Mouse (Mus musculus) cerebellum, adult 11-12 months (tissue): ENCODE measurements around the gene Gm21976.

Source experiments
- DNase-seq: peaks from one replicate; pipeline ENCODE4 v3.0.0; 2022

The Gm21976 gene

DNA sequence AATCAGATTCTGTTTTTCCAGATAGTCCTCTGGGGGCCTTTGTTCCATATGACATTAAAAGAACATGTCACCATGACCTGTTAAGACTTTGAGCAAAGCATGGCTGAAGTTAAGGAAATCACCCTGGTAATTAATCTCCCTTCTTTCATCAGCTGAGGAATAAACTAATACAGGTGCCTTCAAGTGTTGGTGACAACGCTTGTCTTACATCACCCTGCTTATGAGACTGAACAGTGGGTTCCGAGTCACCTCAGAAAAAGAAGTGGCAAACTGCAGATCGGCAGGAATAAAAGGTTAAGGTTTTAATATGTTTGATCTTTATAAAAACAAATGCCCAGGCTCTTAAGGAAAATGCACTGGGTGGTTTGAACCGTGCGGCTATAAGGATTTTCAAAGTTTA, at the start of gene Gm21976:
Gm21976 (plus strand) TSS at position 202 of the 400 bp plus-strand sequence.
- no peak for DNase-seq

DNA sequence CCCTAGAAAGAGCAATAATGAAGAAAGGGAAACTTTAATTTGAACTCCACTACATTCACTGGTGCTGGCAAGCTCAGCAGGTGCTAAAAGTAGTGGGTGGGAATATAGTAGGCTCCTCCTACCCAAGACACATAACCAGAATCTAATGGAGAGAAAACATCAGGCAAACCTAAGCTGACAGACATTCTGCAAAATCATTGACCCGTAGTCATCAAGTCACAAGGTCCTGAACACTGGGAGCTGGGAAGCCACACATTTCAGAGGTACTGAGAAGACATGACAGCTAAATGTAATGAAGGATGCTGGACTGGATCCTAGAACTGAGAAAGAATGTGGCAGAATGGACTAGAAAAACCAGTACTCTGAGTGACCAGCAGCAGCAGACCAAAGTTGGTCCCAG, 49.2 kb upstream of the Gm21976 start:
- no peak for DNase-seq

DNA sequence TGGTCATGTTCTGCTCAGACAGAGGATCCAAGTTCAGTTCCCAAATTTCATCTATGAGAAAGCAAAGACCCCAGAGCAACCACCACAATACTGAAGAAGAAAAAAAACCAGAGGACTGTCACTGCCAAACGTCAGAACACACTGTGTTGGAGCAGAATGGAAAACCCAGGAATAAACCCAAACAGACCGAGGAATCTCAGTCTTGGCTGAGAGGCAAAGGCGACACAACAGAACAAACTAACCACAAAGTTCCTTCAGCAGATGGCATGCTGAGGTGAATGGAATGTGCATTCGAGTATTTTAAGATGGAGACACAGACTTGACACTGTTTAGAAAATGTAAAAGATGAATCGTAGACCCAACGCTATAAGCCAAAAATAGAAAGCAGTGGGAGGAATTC, 44.2 kb upstream of the Gm21976 start:
- DNase-seq = no peak

DNA sequence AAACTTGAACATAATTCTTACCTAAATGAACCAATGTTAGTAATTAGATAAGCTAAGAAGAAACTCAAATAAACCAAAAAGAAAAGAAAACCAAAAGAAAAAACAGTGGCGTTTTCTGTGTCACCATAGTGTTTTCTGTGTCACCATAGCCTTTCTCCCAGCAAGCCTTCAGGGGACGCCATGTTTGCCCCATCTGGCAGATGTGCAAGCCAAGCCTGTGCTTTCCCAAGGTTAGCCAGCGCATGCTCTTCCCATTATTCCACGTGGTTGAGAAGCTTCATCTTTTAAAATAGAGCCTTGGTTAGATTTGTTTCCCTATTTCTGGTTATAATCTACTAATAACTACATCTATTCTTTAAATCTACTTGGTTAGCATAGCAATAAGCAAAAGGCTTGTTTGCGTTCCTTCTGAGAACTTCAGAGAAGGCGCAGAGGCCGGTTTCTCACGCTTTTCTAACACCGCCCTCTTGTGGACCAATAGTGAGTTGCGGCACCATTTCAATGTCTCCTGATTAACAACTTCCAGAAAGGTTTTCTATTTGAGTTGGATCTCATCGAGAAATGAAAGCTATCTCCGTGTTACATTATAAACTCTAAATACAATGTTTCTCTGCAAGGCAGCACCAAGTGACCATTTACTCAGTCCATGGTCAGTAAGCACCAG, 39.6 kb upstream of the Gm21976 start:
- no peak for DNase-seq

DNA sequence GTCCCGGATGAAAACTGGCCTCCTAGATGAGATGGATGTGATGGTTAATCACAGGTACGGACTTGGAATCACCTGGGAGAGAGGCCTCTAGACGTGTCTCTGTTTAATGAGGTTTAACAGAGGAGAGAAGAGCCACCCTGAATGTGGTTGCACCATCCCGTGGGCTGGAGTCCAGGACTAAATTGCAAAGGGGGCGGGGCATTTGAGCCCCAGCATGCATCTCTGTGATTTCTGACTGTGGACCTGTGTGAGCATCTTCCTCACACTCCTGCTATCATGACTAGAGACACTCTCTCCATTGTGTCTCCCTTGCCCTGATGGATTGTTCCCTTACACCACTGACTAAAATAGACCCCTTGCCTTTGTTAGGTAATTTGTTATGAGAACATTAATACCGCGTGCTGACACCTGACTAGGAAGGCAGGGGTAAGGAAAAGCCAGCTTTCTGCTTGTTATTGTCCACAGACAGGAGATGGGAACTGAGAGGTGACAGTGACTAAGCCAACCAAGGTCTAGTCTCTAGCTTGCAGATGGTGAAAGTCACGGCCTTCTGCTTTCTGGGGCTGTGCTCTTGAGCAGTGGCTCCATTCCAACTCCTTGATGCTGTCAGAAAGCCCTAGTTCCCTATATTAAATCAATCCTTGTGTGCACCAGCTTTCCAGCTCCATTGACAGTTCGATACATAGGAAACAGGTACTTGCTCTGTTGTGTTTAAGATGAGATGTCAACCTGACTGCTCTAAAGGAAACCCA, 38.0 kb upstream of the Gm21976 start:
- DNase-seq = no peak

DNA sequence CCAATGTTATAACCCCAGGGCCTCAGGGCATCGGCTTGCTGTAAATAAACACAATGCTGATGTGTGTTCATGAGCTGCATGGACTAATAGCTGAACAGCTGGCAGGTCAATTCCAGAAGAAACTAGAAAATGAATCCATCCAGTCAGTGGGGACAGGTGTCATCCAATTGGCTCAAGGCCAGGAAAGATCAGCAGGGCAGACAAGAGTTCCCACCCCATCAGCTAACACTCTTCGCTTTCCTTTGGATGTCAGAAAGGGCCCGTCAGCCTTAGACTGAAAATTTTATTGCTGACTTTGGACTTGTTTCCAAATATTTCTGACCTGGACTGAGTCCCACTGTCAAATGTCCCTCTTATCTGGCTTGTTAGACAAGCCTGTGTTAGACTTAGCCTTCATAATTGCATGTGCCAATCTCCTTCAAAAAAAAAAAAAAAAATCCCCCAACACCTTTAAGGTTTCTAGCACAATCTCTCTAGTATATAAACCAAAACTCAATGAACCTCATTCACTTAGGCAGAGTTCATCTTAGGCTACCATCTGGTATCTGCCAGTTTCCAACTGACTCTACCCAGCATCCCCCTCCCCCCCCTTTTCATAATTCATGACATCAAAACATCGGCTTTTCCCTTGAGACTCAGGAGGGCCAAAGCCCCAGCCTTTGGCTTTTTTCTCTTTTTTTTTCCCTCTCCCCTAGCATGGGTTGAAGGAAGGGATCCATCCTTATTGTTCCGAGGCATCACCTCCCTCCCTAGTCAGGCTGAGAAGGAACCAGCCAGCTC, 34.9 kb upstream of the Gm21976 start:
- DNase-seq = no peak

DNA sequence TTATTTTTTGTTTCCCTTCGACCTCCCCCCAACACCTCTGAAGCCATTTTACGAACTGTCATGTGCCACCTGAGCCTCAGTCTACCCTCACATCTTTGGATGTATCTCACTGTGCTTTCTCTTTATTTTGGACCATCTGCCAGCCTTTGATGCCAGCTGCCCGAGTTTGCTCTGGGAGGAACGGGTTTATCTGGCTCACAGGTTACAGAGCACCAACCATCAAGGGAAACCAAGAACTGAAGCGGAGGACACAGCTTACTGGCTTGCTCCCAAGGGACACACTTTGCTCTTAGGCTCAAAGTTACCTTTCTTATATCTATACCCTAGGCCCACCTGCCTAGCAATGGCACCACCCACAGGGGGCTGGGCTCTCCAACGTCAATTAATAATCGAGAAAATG, 34.3 kb upstream of the Gm21976 start:
- DNase-seq = no peak

DNA sequence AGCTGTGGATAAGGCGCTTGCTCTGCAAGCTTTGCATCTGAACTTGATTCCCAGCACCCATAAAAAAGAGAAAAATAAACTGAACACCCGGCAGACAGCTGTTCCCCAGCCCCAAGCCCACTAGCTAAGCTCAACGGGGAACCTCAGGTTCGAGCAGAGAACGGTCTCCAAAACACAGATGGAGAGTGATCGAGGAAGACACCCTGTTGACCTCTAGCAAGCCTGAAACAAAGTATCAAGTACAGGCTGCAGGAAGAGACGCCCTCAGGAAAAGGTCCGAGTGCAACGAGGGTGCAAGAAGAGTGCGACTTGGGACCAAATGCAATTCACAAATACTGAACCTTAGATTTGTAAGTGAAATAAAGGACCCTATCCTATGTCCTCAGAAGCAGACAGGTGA, 30.1 kb upstream of the Gm21976 start:
- no peak for DNase-seq

DNA sequence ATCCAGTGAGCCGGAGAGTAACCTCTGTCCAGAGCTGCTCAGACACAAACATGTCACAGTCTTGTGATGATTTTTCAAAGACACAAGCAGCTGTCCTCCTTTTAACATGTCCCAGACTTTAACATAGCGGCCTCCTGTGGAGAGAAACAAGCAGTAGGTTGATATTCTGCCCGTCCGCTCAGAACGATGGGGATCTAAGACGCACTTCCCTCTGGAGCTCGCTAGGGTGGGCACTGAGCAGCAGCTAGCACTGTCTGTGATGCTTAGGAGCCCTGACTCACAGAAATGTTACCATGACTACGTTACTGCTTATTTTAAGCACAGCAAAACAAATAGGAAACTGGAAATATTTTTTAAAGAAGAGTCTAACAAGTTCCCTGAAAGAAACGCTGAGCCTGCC, 24.8 kb upstream of the Gm21976 start:
- DNase-seq = no peak

DNA sequence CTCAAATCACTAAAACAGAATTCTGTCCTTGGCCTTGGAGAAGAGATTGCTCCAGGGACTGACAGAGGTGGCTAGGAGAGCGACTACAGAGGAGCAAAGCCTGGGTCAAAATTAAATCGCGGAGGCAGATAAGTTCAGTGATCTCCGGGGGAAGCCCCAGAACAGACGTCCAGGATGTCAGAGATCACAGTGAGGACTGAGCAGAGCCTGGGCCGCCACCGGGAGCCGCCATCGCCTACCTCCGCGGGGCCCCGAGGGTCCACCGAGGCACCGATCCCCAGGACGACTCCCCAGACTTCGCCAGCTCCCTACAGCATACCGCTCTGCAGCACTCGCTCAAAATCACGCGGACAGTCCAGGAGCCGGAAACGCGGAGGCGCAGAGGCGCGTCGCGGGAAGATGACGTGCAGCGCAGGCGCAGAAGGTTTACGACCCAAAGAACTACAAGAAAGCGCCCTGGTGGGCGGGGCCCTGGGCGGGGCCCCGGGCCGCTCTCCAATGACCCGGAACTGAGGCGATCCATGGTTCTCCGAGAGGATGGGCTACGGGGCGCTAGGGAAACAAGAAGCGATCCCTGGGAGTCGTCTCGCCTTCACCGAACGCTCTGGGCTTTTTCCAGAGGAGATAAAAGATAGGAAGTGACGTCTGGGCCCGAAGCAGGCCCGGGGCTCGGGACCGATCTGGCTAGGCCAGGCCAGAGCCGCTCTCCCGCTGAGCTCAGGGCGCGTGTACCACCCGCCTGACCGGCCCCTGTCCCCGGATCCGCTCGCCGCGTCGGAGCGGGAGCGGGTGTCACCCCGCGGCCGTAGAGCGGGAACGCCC, 16.8 kb upstream of the Gm21976 start, which contains the start of the genes Utp15 and Ankra2:
Utp15 (minus strand) TSS at position 406 of the 822 bp plus-strand sequence.
Ankra2 (plus strand) TSS at position 439 of the 822 bp plus-strand sequence.
- peak; percentile 98 for DNase-seq

DNA sequence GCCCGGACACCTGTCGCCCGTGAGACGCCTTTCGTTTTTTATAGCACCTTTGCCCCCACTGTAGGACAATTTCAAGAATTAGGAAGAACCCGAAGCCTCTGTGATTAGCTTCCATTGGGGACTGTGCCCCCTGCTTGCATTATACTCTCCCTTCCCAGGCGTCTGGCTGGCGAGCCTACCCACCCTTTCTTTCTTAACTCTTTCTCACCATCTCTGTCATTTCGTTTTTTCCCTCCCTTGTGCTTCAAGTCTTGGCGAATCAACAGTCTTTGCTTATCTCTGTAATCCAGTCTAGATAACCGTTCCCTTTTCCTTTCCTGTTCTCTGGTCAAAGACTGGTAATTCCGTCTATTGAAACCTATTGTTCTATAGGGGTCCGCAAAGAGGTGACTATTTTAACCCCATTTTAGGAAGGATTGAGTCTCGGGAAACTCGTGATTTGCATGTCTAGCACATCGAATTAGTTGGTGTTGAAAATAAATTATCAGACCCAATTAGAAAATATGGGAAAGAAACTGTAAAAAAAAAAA, 16.2 kb upstream of the Gm21976 start:
- no peak for DNase-seq

DNA sequence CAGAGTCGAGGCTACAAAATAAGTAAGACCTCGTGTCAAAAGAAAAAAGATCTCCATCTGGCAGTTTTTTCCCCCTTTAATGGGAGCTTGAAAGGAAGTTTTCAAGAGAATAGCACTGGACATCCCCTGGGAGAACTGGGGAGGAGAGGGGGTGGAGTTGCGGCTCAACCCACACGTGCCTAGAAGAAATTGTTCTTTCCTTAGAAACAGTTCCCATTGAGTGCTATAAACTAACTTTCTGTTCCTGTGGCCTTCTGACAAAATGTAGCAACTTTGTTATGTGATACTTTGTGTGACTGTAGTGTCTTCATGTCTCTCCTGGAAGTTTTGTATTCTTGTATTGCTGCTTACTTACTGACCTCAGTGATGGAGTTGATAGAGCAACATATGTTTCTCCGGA, 15.6 kb upstream of the Gm21976 start:
- DNase-seq = no peak

DNA sequence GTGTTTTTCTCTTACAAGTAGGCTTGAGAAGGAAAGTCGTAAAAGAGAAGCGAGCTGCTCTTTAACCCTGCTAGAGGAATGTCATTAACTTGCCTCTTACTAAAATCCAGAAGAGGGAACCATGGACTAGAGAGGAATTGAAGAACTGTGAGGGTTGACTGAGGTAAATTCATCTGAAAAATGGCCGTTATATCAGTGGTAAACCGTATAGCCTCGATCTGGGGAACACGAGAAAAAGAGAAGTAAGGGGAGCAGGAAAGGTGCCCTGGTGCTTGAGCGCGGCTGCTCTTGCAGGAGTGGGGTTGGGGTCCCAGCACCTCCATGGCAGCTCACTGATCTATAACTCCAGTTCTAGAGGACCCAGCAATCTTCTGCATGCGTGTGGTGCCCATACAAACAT, 5.7 kb upstream of the Gm21976 start:
- no peak for DNase-seq

DNA sequence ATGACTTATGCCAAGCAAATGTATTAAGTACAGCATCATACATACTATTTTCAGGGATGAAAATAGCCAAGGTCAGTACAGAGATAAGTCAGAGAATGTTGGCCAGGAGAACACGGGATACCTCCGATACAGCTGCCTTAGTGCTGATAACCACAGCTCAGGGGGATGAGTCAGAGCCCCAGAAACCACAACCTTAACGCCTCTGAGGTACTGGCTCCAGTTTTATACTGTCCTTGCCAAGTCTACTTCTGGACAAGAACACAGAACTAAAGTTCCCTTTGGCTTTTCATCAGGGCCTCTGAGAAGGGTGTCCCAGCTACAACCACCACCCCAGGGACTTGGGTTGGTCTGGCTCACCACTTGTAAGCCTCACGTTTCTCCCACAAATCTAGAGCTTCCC, 4.0 kb upstream of the Gm21976 start:
- DNase-seq = no peak

DNA sequence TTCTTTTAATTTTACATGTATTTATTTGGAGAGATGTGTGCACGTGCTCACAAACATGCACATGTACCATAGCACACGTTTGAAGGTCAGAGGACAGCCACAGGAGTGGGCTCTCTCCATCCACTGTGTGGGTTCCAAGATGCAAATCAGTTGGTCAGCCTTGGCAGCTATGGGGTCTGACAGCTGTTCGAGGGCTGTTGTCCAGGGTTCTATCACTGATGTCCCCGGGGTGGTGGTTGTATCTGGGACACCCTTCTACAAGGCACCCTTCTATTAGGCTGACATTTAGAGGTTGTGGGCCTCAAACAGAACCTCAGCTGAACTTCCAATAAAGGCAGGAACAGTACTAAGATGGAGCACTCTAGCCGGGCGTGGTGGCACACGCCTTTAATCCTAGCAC, 3.4 kb upstream of the Gm21976 start:
- no peak for DNase-seq

DNA sequence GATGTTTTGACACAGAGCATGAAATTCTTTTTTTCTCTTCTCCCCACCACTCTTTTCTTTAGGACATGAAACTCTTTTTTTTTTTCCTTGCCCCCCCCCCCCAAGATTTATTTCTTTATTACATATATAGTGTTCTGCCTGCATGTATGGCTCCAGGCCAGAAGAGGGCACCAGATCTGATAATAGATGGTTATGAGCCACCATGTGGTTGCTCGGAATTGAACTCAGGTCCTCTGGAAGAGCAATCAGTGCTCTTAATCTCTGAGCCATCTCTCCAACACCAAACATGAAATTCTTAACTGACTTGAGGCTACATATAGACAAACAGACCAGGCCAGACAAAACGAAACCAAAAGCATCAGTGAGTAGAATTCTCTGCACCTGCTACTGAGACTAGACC, 2.2 kb upstream of the Gm21976 start:
- no peak for DNase-seq

DNA sequence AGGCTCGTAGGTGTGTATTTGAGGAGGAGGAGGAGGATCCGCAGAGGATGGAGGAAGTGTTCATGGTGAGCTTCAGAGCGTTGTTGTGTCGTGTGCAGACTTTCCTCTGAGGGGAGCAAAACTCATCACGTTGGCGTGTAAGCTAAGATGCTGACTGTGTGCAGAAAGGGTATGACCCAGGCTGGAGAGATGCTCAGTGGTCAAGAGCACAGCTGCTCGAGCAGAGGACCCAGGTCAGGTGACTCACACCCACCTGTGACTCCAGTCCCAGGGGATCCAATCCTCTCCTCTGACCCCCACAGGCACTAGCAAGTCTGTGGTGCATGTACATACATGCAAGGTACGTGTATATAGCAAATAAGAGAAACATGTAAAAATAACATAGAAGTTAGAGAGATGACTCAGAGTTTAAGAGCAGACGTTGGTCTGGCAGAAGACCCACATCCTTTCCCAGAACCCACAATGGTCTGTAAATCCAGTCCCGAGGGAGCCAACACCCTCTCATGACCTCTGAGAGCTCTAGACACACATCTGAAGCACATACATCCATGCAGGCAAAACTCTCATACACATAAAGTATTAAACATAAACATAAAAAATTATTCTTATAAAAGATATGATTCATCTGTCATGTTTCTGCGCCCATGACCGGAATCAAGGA, 1.4 kb downstream of the Gm21976 start:
- DNase-seq = no peak

DNA sequence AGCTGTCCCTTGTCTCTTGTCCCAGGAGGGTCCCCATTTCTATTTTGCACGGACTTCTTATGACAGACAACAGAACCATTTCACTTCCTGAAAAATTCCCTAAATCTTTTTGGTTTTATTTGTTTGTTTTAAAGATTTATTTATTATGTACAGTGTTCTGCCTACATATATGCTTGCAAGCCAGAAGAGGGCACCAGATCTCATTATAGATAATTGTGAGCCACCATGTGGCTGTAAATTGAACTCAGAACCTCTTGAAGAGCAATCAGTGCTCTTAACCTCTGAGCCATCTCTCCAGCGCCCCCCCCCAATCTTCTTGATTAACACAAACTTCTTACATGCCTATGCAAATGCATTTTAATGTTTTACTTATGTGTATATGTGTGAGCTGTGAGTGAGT, 11.0 kb downstream of the Gm21976 start:
- no peak for DNase-seq

DNA sequence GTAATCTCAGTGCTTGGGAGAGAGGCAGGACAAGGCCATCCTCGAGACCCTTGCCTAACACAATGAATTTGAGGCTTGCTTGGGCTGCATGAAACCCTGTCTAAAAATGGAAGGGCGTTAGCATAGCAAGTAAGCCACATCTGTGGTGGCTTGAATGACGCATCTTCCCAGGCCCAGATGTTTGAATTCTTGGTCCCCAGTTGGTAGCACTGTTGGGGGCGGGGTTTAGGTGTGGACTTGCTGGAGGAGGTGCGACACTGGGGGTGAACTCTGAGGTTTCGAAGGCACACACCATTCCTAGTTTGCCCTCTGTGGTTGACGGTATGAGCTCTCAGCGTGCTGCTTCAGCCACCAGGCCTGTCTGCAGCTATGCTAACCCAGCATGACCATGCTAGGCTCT, 12.0 kb downstream of the Gm21976 start:
- no peak for DNase-seq

DNA sequence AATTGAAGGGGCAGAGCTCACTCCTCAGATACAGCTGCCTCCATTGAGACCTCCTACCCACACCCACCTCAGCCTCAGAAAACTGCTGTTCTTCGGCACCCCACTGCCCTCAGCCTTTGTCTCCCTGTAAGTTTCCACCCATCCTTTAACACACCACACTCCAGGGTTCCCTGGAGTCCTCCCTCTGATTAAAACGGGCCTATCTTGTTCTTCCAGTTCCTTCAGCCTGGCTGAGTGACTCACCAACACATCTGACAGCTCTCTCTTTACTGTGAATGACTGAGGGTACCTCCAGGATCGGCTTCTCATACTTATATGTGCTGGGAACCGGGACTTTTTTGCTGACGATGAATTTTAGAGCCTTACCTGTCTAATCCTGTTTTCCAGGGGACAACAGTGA, 16.4 kb downstream of the Gm21976 start:
- DNase-seq = no peak

DNA sequence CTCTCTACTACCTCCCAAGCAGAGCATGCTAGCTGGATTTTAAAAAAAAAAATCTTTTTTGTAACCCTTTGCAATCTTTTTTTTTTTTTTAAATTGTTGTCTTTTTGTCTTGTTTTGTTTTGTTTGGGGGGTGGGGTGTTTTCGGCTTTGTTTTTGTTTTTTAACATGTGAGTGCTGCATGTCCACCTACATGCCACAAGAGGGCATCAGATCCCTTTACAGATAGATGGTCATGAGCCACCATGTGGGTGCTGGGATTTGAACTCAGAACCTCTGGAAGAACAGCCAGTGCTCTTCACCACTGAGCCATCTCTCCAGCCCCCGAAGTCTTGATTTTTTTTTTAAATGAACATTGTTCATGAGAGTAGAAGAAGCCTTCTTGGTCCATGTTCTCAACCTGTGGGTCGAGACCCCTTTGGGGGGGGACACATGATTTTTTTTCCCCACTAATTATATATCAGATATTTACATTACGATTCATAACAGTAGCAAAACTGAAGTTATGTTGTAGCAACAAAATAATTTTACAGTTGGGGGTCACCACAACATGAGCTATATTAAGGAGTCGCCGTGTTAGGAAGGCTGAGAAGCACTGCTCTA, 18.3 kb downstream of the Gm21976 start:
- DNase-seq = no peak
